Mouse (Mus musculus) hindbrain, embryonic 10.5 days (tissue): ENCODE measurements around the gene Det1. TPM values are rescaled to one million over a fixed set of nuclear protein-coding genes. Genes with fewer than 3 reads are reported as not detected.
A peak's percentile ranks its signal among the peaks of the same experiment; 100 is the strongest.

Experiments used
- DNase-seq: peaks from one replicate; pipeline ENCODE4 v3.0.0-alpha.2; 2017; ENCODE audit warnings: low spot score
- H3K27ac ChIP-seq: fragments of 300-500 bp; sonication (generic); 2 replicates; pipeline ENCODE4 v1.5.1; 2016; ENCODE audit warnings: mild to moderate bottlenecking, moderate library complexity
- H3K27me3 ChIP-seq: fragments of 300-500 bp; sonication (generic); 2 replicates; pipeline ENCODE4 v1.6.1; 2016; ENCODE audit warnings: mild to moderate bottlenecking; ENCODE audit not compliant: poor library complexity, insufficient read depth, severe bottlenecking
- H3K36me3 ChIP-seq: fragments of 300-500 bp; sonication (generic); 2 replicates; pipeline ENCODE4 v1.6.1; 2016; ENCODE audit warnings: mild to moderate bottlenecking, moderate library complexity
- H3K4me1 ChIP-seq: fragments of 300-500 bp; sonication (generic); replicated peaks from 2 replicates; pipeline ENCODE4 v1.6.1; 2016; ENCODE audit warnings: mild to moderate bottlenecking
- H3K4me3 ChIP-seq: fragments of 300-500 bp; sonication (generic); 2 replicates; pipeline ENCODE4 v1.5.1; 2016; ENCODE audit warnings: mild to moderate bottlenecking, moderate library complexity
- H3K9me3 ChIP-seq: fragments of 300-500 bp; sonication (generic); 2 replicates; pipeline ENCODE4 v1.6.1; 2016; ENCODE audit warnings: mild to moderate bottlenecking, moderate library complexity
- WGBS: fragments of 180-500 bp; shearing (Covaris S2); methylation state at CpG from one replicate; pipeline ENCODE4 v1.1.7; 2016; 5-methylcytosine and 5-hydroxymethylcytosine counted together
- polyA plus RNA-seq: library from polyadenylated mRNA; unstranded; fragments of >200 nt; fragmentation: Nextera tagmentation; extraction: Ambion mirVana; gene quantifications from 2 replicates; pipeline ENCODE4 v1.2.1, GENCODE M21; 2016

The Det1 gene
- 20.9 and 21.2 TPM in 2 replicates for polyA plus RNA-seq

GRCm38 (mm10) chr7:78846737-78847434 is at the start of gene Det1:
Gene Det1 (minus strand): TSS chr7:78847263.
- Histone ChIP-seq H3K27ac (peak within 1 kb of the TSS; percentile 97), H3K4me3 (peak within 1 kb of the TSS; percentile 89), H3K9me3 (no peaks in the 10 kb centered on the region), H3K4me1 (peaks cover 17% of the 10 kb centered on the region), H3K27me3 (no peaks in the 10 kb centered on the region), H3K36me3 (peaks cover 24% of the 10 kb centered on the region)
- peak; percentile 94 for DNase-seq
- under 1% methylated on average over 54 of the region's 54 CpGs for WGBS

- peak within 1 kb of the TSS; percentile 91 for H3K4me3 ChIP-seq
- 4% methylated on average over 53 of the region's 53 CpGs for WGBS
- peak within 1 kb of the TSS; percentile 91 for H3K27ac ChIP-seq
- 0 out of 2 replicates have a peak, but pooled peaks cover 4% of the 10 kb centered on the region for H3K9me3 ChIP-seq
- no peaks in the 10 kb centered on the region for H3K27me3 ChIP-seq
- peaks cover 16% of the 10 kb centered on the region for H3K36me3 ChIP-seq
- DNase-seq: peak; percentile 98
- H3K4me1 ChIP-seq: peaks cover 25% of the 10 kb centered on the region
Measured at GRCm38 (mm10) chr7:78895653-78896333, 48.7 kb upstream of the Det1 start, which contains the start of gene Aen. Gene Aen (plus strand): TSS chr7:78895854.

DNA sequence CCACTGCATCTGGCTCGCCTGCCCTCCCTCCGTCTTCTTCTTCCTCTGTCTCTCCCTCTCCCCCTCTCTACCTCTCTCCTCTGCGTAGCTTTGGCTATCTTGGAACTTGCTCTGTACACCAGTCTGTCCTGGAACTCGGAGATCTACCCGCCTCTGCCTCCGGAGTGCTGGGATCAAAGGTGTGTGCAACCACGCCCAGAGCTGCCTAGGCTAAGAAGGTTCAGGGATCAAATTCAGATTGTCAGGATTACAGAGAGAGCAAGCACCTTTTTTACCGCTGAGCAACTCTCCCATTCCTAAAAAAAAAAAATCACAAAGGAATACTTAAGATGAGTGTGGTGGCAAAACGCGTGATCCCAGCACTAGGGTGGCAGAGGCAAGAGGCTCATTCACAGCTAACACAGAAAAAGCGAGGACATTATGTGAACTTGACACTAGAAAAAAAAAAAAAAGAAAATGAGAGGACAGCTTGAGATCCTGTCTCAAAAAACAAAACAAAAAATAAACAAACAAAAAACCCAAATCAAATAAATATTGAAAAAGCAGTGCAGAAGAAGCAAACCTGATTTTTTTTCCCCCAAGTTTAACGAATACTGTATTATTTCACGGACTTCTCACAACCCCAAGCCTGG is 48.1 kb upstream of the Det1 start:
- Histone ChIP-seq H3K27ac (peak overlapping the region; percentile 91), H3K27me3 (peaks cover 2% of the 10 kb centered on the region), H3K9me3 (0 out of 2 replicates have a peak, but pooled peaks cover 4% of the 10 kb centered on the region), H3K4me1 (peaks cover 25% of the 10 kb centered on the region), H3K36me3 (peaks cover 16% of the 10 kb centered on the region), H3K4me3 (peak overlapping the region; percentile 91)
- WGBS: 60% methylated on average over 13 of the region's 13 CpGs
- DNase-seq: no peak

- no peak for DNase-seq
- peaks cover 14% of the 10 kb centered on the region for H3K27me3 ChIP-seq
- peaks cover 16% of the 10 kb centered on the region for H3K36me3 ChIP-seq
- H3K4me1 ChIP-seq: peaks cover 25% of the 10 kb centered on the region
- no peak overlapping the region for H3K27ac ChIP-seq
- H3K9me3 ChIP-seq: 0 out of 2 replicates have a peak, but pooled peaks cover 4% of the 10 kb centered on the region
- no peak overlapping the region for H3K4me3 ChIP-seq
- WGBS: 90% methylated on average over 10 of the region's 10 CpGs
Measured at GRCm38 (mm10) chr7:78893917-78894316, 46.9 kb upstream of the Det1 start.

DNA sequence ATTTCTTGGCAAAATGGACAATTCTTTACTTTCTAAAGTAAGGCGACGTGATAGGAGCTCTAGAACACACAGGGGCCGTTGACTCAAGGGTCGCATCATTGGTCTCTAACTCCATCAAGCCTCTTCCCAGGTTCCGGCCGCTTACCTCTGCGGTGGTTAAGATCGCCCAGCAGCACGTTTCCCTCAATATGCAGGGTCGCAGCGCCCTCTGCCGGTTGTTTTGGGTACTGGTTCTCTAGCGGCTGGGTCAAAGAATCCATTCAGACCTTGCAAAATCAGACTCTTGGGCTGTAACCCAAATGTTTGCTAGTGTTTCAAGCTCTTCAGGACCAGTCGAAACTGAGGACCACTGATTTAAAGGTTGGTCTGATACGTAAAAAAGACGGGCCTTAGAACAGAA is 43.6 kb upstream of the Det1 start:
- peak; percentile 91 for DNase-seq
- no peak overlapping the region for H3K4me3 ChIP-seq
- peaks cover 28% of the 10 kb centered on the region for H3K4me1 ChIP-seq
- H3K36me3 ChIP-seq: no peaks in the 10 kb centered on the region
- H3K27ac ChIP-seq: no peak overlapping the region
- H3K27me3 ChIP-seq: peaks cover 29% of the 10 kb centered on the region
- 3% methylated on average over 16 of the region's 16 CpGs for WGBS
- no peaks in the 10 kb centered on the region for H3K9me3 ChIP-seq

GRCm38 (mm10) chr7:78887431-78887842 is 40.4 kb upstream of the Det1 start:
- Histone ChIP-seq H3K27ac (peak overlapping the region; percentile 72), H3K4me1 (peaks cover 49% of the 10 kb centered on the region), H3K9me3 (no peaks in the 10 kb centered on the region), H3K27me3 (peaks cover 51% of the 10 kb centered on the region), H3K36me3 (no peaks in the 10 kb centered on the region), H3K4me3 (peak overlapping the region; percentile 31; the same call in 1 of the 2 replicates)
- WGBS: 74% methylated on average over 9 of the region's 9 CpGs
- DNase-seq: no peak

- Histone ChIP-seq H3K9me3 (no peaks in the 10 kb centered on the region), H3K36me3 (no peaks in the 10 kb centered on the region), H3K4me1 (peaks cover 58% of the 10 kb centered on the region), H3K27me3 (peaks cover 61% of the 10 kb centered on the region), H3K27ac (peak overlapping the region; percentile 72), H3K4me3 (peak overlapping the region; percentile 31; the same call in 1 of the 2 replicates)
- peak; percentile 25 for DNase-seq
- 43% methylated on average over 4 of the region's 4 CpGs for WGBS
Measured at GRCm38 (mm10) chr7:78886496-78886895, 39.4 kb upstream of the Det1 start.

- WGBS: 84% methylated on average over 5 of the region's 5 CpGs
- Histone ChIP-seq H3K27ac (0 out of 2 replicates have a peak overlapping the region, but pooled peaks have one; percentile 69), H3K27me3 (peaks cover 67% of the 10 kb centered on the region), H3K4me3 (no peak overlapping the region), H3K4me1 (peaks cover 64% of the 10 kb centered on the region), H3K9me3 (no peaks in the 10 kb centered on the region), H3K36me3 (no peaks in the 10 kb centered on the region)
- no peak for DNase-seq
Measured at GRCm38 (mm10) chr7:78885404-78885803, 38.3 kb upstream of the Det1 start.

GRCm38 (mm10) chr7:78884139-78884538 is 37.1 kb upstream of the Det1 start:
- whole genome bisulfite sequencing: 7% methylated on average over 6 of the region's 6 CpGs
- Histone ChIP-seq H3K27ac (peak overlapping the region; percentile 68), H3K9me3 (no peaks in the 10 kb centered on the region), H3K36me3 (no peaks in the 10 kb centered on the region), H3K4me1 (peaks cover 64% of the 10 kb centered on the region), H3K27me3 (peaks cover 63% of the 10 kb centered on the region), H3K4me3 (peak overlapping the region; percentile 33)
- DNase-seq: peak; percentile 70

DNA sequence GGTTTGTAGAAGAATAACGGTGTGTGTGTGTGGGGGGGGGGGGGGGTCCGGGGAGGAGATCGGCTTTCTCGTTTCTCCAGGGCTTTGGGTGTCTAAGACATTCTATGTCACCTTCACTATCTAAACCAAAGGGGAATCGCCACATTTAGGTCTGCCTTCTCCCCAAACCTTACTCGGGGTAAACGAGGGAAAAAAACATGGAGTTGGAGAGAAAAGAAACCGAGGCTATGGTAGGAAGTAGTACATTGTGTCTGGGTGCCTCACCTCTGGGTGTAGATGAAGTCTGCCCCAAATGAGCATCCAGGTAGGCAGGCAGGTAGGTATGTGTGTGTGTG is 36.6 kb upstream of the Det1 start:
- Histone ChIP-seq H3K4me3 (peak overlapping the region; percentile 57), H3K36me3 (no peaks in the 10 kb centered on the region), H3K4me1 (peaks cover 64% of the 10 kb centered on the region), H3K27me3 (peaks cover 59% of the 10 kb centered on the region), H3K27ac (peak overlapping the region; percentile 86), H3K9me3 (no peaks in the 10 kb centered on the region)
- 9% methylated on average over 8 of the region's 8 CpGs for WGBS
- no peak for DNase-seq

- peak overlapping the region; percentile 57 for H3K4me3 ChIP-seq
- 1% methylated on average over 34 of the region's 34 CpGs for WGBS
- DNase-seq: peak; percentile 43
- H3K9me3 ChIP-seq: no peaks in the 10 kb centered on the region
- peaks cover 64% of the 10 kb centered on the region for H3K4me1 ChIP-seq
- H3K27me3 ChIP-seq: peaks cover 54% of the 10 kb centered on the region
- H3K27ac ChIP-seq: peak overlapping the region; percentile 86
- no peaks in the 10 kb centered on the region for H3K36me3 ChIP-seq
Measured at GRCm38 (mm10) chr7:78883016-78883725, 36.1 kb upstream of the Det1 start.

- DNase-seq: peak; percentile 79
Measured at GRCm38 (mm10) chr7:78882469-78882837, 35.4 kb upstream of the Det1 start.

More at GRCm38 (mm10) chr7:78882469-78882837, 35.4 kb upstream of the Det1 start:
- H3K9me3 ChIP-seq: no peaks in the 10 kb centered on the region
- H3K27ac ChIP-seq: peak overlapping the region; percentile 86
- peak overlapping the region; percentile 57 for H3K4me3 ChIP-seq
- 2% methylated on average over 23 of the region's 23 CpGs for WGBS
- H3K27me3 ChIP-seq: peaks cover 47% of the 10 kb centered on the region
- H3K36me3 ChIP-seq: no peaks in the 10 kb centered on the region
- peaks cover 60% of the 10 kb centered on the region for H3K4me1 ChIP-seq
